ENCODE assay signal across 8 mouse cellular contexts in genomic region chr5:123067395-123067995, GRCm38 (mm10). TPM values are rescaled to one million over a fixed set of nuclear protein-coding genes. Genes with fewer than 3 reads are reported as not detected.
A peak's percentile ranks its signal among the peaks of the same experiment; 100 is the strongest.
DNase-seq lines count a peak whose midpoint lies in the region; ATAC-seq and TF ChIP-seq lines count a peak whose summit lies in the region.

No protein-coding gene starts in this region.

- H3K4me3 ChIP-seq in midbrain, postnatal 0 days (ENCODE audit: low read depth, low read length), result no peak overlapping the region
- no peak overlapping the region for H3K4me3 ChIP-seq in midbrain, embryonic 11.5 days (ENCODE audit: low read depth, low read length)
- H3K4me3 ChIP-seq in embryonic facial prominence, embryonic 14.5 days (ENCODE audit: low read depth, low read length), result no peak overlapping the region
- no peak overlapping the region for H3K4me3 ChIP-seq in kidney, embryonic 15.5 days (replicated peaks)

- no peak overlapping the region for H3K9ac ChIP-seq in midbrain, postnatal 0 days (replicated peaks; ENCODE audit: low read length, poor library complexity, severe bottlenecking)
- no peak overlapping the region for H3K9ac ChIP-seq in midbrain, embryonic 11.5 days (ENCODE audit: low read length)
- H3K9ac ChIP-seq in embryonic facial prominence, embryonic 14.5 days (ENCODE audit: low read depth, low read length), result no peak overlapping the region
- H3K9ac ChIP-seq in kidney, embryonic 15.5 days, result no peak overlapping the region

- peak; percentile 69 for DNase-seq in midbrain, postnatal 0 days (ENCODE audit: low spot score)
- DNase-seq in midbrain, embryonic 11.5 days (ENCODE audit: low spot score, missing footprints), result no peak
- DNase-seq in embryonic facial prominence, embryonic 14.5 days (ENCODE audit: low spot score), result peak; percentile 87
- DNase-seq in retina, postnatal 1 day, result peak; percentile 66
- DNase-seq in left cerebral cortex, postnatal 25 days (ENCODE audit: low spot score in 2 of 2), result no peak
- DNase-seq in frontal cortex, postnatal 14 days (ENCODE audit: low spot score in 2 of 2), result no peak
- no peak for DNase-seq in gastrocnemius, adult 8-10 months (ENCODE audit: low spot score in 2 of 2)

- no peaks in the 10 kb centered on the region for H3K4me1 ChIP-seq in midbrain, postnatal 0 days (ENCODE audit: insufficient read depth, low read length)
- no peaks in the 10 kb centered on the region for H3K4me1 ChIP-seq in midbrain, embryonic 11.5 days (ENCODE audit: control insufficient read depth, insufficient read depth, low read length)
- H3K4me1 ChIP-seq in embryonic facial prominence, embryonic 14.5 days (ENCODE audit: control insufficient read depth, insufficient read depth, low read length), result no peaks in the 10 kb centered on the region
- H3K4me1 ChIP-seq in kidney, embryonic 15.5 days, result peaks cover 6% of the 10 kb centered on the region; the same call in 1 of the 2 replicates

- ATAC-seq in midbrain, postnatal 0 days (ENCODE audit: low FRiP score), result 0 out of 2 replicates have a peak, but pooled peaks have one; percentile 38
- no peak for ATAC-seq in midbrain, embryonic 11.5 days (ENCODE audit: low FRiP score)
- peak; percentile 83 for ATAC-seq in embryonic facial prominence, embryonic 14.5 days (ENCODE audit: low read depth)
- ATAC-seq in kidney, embryonic 15.5 days (replicated peaks; ENCODE audit: low FRiP score), result peak; percentile 60; the same call in 1 of the 2 replicates

- intact Hi-C loops in left cerebral cortex, postnatal 25 days (cut with DNase I), result no loop called here

- no peaks in the 10 kb centered on the region for H3K9me3 ChIP-seq in midbrain, postnatal 0 days (ENCODE audit: low read length)
- no peaks in the 10 kb centered on the region for H3K9me3 ChIP-seq in midbrain, embryonic 11.5 days (ENCODE audit: control insufficient read depth, low read length)
- H3K9me3 ChIP-seq in embryonic facial prominence, embryonic 14.5 days (ENCODE audit: control insufficient read depth, low read length), result no peaks in the 10 kb centered on the region
- no peaks in the 10 kb centered on the region for H3K9me3 ChIP-seq in kidney, embryonic 15.5 days (replicated peaks)

- peak; percentile 52 for TF ChIP-seq CTCF in midbrain, postnatal 0 days (IDR thresholded peaks at IDR 0.05)

- WGBS in midbrain, postnatal 0 days, result 24% methylated on average over 6 of the region's 6 CpGs
- 39% methylated on average over 6 of the region's 6 CpGs for WGBS in midbrain, embryonic 11.5 days
- WGBS in embryonic facial prominence, embryonic 14.5 days, result 13% methylated on average over 6 of the region's 6 CpGs
- 13% methylated on average over 6 of the region's 6 CpGs for WGBS in kidney, embryonic 15.5 days

- no peaks in the 10 kb centered on the region for H3K36me3 ChIP-seq in midbrain, postnatal 0 days (ENCODE audit: insufficient read depth, low read length)
- H3K36me3 ChIP-seq in midbrain, embryonic 11.5 days (ENCODE audit: control insufficient read depth, insufficient read depth, low read length), result no peaks in the 10 kb centered on the region
- H3K36me3 ChIP-seq in embryonic facial prominence, embryonic 14.5 days (ENCODE audit: control insufficient read depth, insufficient read depth, low read length), result no peaks in the 10 kb centered on the region
- H3K36me3 ChIP-seq in kidney, embryonic 15.5 days, result no peaks in the 10 kb centered on the region

- no peaks in the 10 kb centered on the region for H3K27me3 ChIP-seq in midbrain, postnatal 0 days (ENCODE audit: insufficient read depth, low read length)
- H3K27me3 ChIP-seq in midbrain, embryonic 11.5 days (ENCODE audit: control insufficient read depth, insufficient read depth, low read length), result no peaks in the 10 kb centered on the region
- no peaks in the 10 kb centered on the region for H3K27me3 ChIP-seq in embryonic facial prominence, embryonic 14.5 days (replicated peaks; ENCODE audit: control insufficient read depth, insufficient read depth, low read length)
- no peaks in the 10 kb centered on the region for H3K27me3 ChIP-seq in kidney, embryonic 15.5 days

- no peak overlapping the region for H3K4me2 ChIP-seq in midbrain, postnatal 0 days (ENCODE audit: low read depth, low read length, poor library complexity, severe bottlenecking)
- no peak overlapping the region for H3K4me2 ChIP-seq in midbrain, embryonic 11.5 days
- 0 out of 2 replicates have a peak overlapping the region, but pooled peaks have one; percentile 7 for H3K4me2 ChIP-seq in embryonic facial prominence, embryonic 14.5 days (ENCODE audit: low read depth, low read length)
- 0 out of 2 replicates have a peak overlapping the region, but pooled peaks have one; percentile 29 for H3K4me2 ChIP-seq in kidney, embryonic 15.5 days

- H3K27ac ChIP-seq in midbrain, postnatal 0 days (ENCODE audit: low read depth, low read length), result no peak overlapping the region
- no peak overlapping the region for H3K27ac ChIP-seq in midbrain, embryonic 11.5 days (ENCODE audit: low read depth, low read length)
- no peak overlapping the region for H3K27ac ChIP-seq in embryonic facial prominence, embryonic 14.5 days (replicated peaks; ENCODE audit: low read depth, low read length)
- no peak overlapping the region for H3K27ac ChIP-seq in kidney, embryonic 15.5 days

RNA-seq across cellular contexts. Expression of gene Tmem120b, which starts 0.7 kb away (rescaled TPM):
- total RNA-seq in midbrain, postnatal 0 days (2014; rRNA removed), result 13.3 and 16.2 TPM in 2 replicates
- 17.1 and 19.7 TPM in 2 replicates for polyA plus RNA-seq in midbrain, postnatal 0 days (2015; fragmentation: Nextera tagmentation; extraction: Ambion mirVana)
- polyA plus RNA-seq in midbrain, embryonic 11.5 days (2014; fragmentation: Nextera tagmentation; extraction: Ambion mirVana), result 7.6 and 7.9 TPM in 2 replicates
- 16.8 and 17.6 TPM in 2 replicates for polyA plus RNA-seq in embryonic facial prominence, embryonic 14.5 days (2014; fragmentation: Nextera tagmentation; extraction: Ambion mirVana)
- 15.3 and 19.2 TPM in 2 replicates for polyA plus RNA-seq in kidney, embryonic 15.5 days (2015; fragmentation: Nextera tagmentation; extraction: Ambion mirVana)
- total RNA-seq in left cerebral cortex, postnatal 25 days (2021), result 10 to 100 TPM; 14.3 to 17.1 TPM
- 10 to 100 TPM; 15.7 to 18.3 (median 17.0) TPM for total RNA-seq in gastrocnemius, adult 8-10 months (2022)

RNA-seq across cellular contexts. Expression of gene Morn3, which starts 20.7 kb away (rescaled TPM):
- not detected in 2 replicates for total RNA-seq in midbrain, postnatal 0 days (2014; rRNA removed)
- 1.1 and 1.3 TPM in 2 replicates for polyA plus RNA-seq in midbrain, postnatal 0 days (2015; fragmentation: Nextera tagmentation; extraction: Ambion mirVana)
- polyA plus RNA-seq in midbrain, embryonic 11.5 days (2014; fragmentation: Nextera tagmentation; extraction: Ambion mirVana), result not detected in 2 replicates
- polyA plus RNA-seq in embryonic facial prominence, embryonic 14.5 days (2014; fragmentation: Nextera tagmentation; extraction: Ambion mirVana), result 0.34 and 3.6 TPM in 2 replicates
- polyA plus RNA-seq in kidney, embryonic 15.5 days (2015; fragmentation: Nextera tagmentation; extraction: Ambion mirVana), result 0.26 TPM in 1 of 2 replicates, not detected in the other
- under 1 TPM in 1 of 2 experiments, not detected in 1; 0.73 TPM for total RNA-seq in left cerebral cortex, postnatal 25 days (2021)
- not detected for total RNA-seq in gastrocnemius, adult 8-10 months (2022)

RNA-seq across cellular contexts. Expression of gene Orai1, which starts 52.6 kb away (rescaled TPM):
- 16.3 and 24.0 TPM in 2 replicates for total RNA-seq in midbrain, postnatal 0 days (2014; rRNA removed)
- polyA plus RNA-seq in midbrain, postnatal 0 days (2015; fragmentation: Nextera tagmentation; extraction: Ambion mirVana), result 13.5 and 14.8 TPM in 2 replicates
- polyA plus RNA-seq in midbrain, embryonic 11.5 days (2014; fragmentation: Nextera tagmentation; extraction: Ambion mirVana), result 8.2 and 10.5 TPM in 2 replicates
- 19.5 and 20.8 TPM in 2 replicates for polyA plus RNA-seq in embryonic facial prominence, embryonic 14.5 days (2014; fragmentation: Nextera tagmentation; extraction: Ambion mirVana)
- polyA plus RNA-seq in kidney, embryonic 15.5 days (2015; fragmentation: Nextera tagmentation; extraction: Ambion mirVana), result 17.5 and 18.5 TPM in 2 replicates
- total RNA-seq in left cerebral cortex, postnatal 25 days (2021), result 10 to 100 TPM in 1 of 2 experiments, 1 to 10 TPM in 1; 8.3 to 10.3 TPM
- total RNA-seq in gastrocnemius, adult 8-10 months (2022), result 10 to 100 TPM; 27.8 to 35.0 (median 29.8) TPM

Comparison
In these comparisons a context has a peak if more than half of its experiments do, and no peak if none do; other contexts are left out.
1. DNase-seq: peak in midbrain, postnatal 0 days (single experiment), embryonic facial prominence, embryonic 14.5 days (single experiment) and retina, postnatal 1 day (single experiment); none in midbrain, embryonic 11.5 days (single experiment), left cerebral cortex, postnatal 25 days (0 of 2), frontal cortex, postnatal 14 days (0 of 2) and gastrocnemius, adult 8-10 months (0 of 2).
2. H3K4me2 ChIP-seq: peak in embryonic facial prominence, embryonic 14.5 days (single experiment) and kidney, embryonic 15.5 days (single experiment); none in midbrain, postnatal 0 days (single experiment) and midbrain, embryonic 11.5 days (single experiment).